Mouse (Mus musculus) kidney, postnatal 0 days (tissue): ENCODE results near the gene Herc3. TPM values are rescaled to one million over a fixed set of nuclear protein-coding genes. Genes with fewer than 3 reads are reported as not detected.

Source experiments
- ATAC-seq: fragments of 200-750 bp; cut with Nextera tagmentation; replicated peaks from 2 replicates; pipeline ENCODE4 v1.8.0; 2017; ENCODE audit warnings: low read depth, moderate number of reproducible peaks, moderate TSS enrichment, moderate library complexity; ENCODE audit not compliant: low FRiP score
- DNase-seq: peaks from one replicate; pipeline ENCODE4 v3.0.0-alpha.2; 2016; ENCODE audit warnings: low spot score
- H3K27ac ChIP-seq: fragments of 300-500 bp; sonication (generic); 2 replicates; pipeline ENCODE4 v1.5.1; 2014; ENCODE audit warnings: mild to moderate bottlenecking
- H3K27me3 ChIP-seq: fragments of 300-500 bp; sonication (generic); 2 replicates; pipeline ENCODE4 v1.6.1; 2014; ENCODE audit warnings: low read length, mixed read lengths; ENCODE audit not compliant: insufficient read depth
- H3K36me3 ChIP-seq: fragments of 300-500 bp; sonication (generic); 2 replicates; pipeline ENCODE4 v1.6.1; 2014; ENCODE audit warnings: low read length, mixed read lengths; ENCODE audit not compliant: insufficient read depth
- H3K4me1 ChIP-seq: fragments of 300-500 bp; sonication (generic); replicated peaks from 2 replicates; pipeline ENCODE4 v1.6.1; 2014; ENCODE audit warnings: antibody characterized with exemption, low read length, mixed read lengths; ENCODE audit not compliant: insufficient read depth
- H3K4me2 ChIP-seq: fragments of 300-500 bp; sonication (generic); 2 replicates; pipeline ENCODE4 v1.6.1; 2014; ENCODE audit warnings: mild to moderate bottlenecking, low read length, moderate library complexity, mixed read lengths
- H3K4me3 ChIP-seq: fragments of 300-500 bp; sonication (generic); replicated peaks from 2 replicates; pipeline ENCODE4 v1.5.1; 2014; ENCODE audit warnings: low read depth, low read length
- H3K9ac ChIP-seq: fragments of 300-500 bp; sonication (generic); 2 replicates; pipeline ENCODE4 v1.6.1; 2014; ENCODE audit warnings: low read depth, low read length
- H3K9me3 ChIP-seq: fragments of 300-500 bp; sonication (generic); replicated peaks from 2 replicates; pipeline ENCODE4 v1.6.1; 2016; ENCODE audit warnings: low read length, inconsistent platforms, mixed read lengths
- CTCF ChIP-seq: IDR thresholded peaks from 2 replicates; pipeline ENCODE4 v1.5.1; 2016; ENCODE audit warnings: antibody characterized with exemption, low read depth, mild to moderate bottlenecking, moderate library complexity
- WGBS: fragments of 180-500 bp; shearing (Covaris S2); extraction: QIAGEN DNeasy Blood & Tissue Kit; methylation state at CpG from one replicate; pipeline ENCODE4 v1.1.7; 2014; 5-methylcytosine and 5-hydroxymethylcytosine counted together
- polyA plus RNA-seq: library from polyadenylated mRNA; unstranded; fragments of >200 nt; fragmentation: Nextera tagmentation; extraction: Ambion mirVana; gene quantifications from 2 replicates; pipeline ENCODE4 v1.2.1, GENCODE M21; 2015

The Herc3 gene
- polyA plus RNA-seq, 1 experiment from 2014 or later: 11.8 TPM

- Histone ChIP-seq H3K4me1 (no peaks in the 10 kb centered on the region), H3K4me3 (no peak overlapping the region), H3K27ac (no peak overlapping the region), H3K9me3 (no peaks in the 10 kb centered on the region), H3K27me3 (no peaks in the 10 kb centered on the region), H3K9ac (no peak overlapping the region), H3K36me3 (no peaks in the 10 kb centered on the region), H3K4me2 (peak overlapping the region; percentile 23)
- peak; percentile 22 for DNase-seq
- no peak for TF ChIP-seq CTCF
- 29% methylated on average over 12 of the region's 12 CpGs for WGBS
- no peak for ATAC-seq
These were observed 134.0 kb downstream of the Herc3 start for GRCm38 (mm10) chr6:58965071-58965831.

DNA sequence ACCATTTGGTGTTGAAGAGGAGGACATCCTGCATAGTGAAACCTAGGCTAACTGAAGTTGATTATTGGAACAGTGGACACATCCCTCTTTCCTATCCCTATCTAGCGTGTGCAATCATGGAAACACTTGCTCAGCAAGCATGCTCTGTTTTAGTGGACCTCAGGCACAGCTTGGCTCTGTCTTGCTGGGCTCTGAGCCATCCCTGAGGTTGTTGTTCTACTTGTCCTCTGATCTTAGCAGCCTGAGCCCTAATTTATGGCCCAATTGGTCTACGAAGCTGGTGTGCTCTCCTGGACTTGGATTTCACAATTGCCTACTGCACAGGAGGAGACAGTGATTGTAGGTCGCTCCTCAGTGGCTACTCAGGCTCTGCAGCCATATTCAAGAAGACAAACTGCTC, 137.0 kb downstream of the Herc3 start:
- no peak for ATAC-seq
- no peaks in the 10 kb centered on the region for H3K27me3 ChIP-seq
- H3K27ac ChIP-seq: no peak overlapping the region
- no peaks in the 10 kb centered on the region for H3K4me1 ChIP-seq
- H3K4me3 ChIP-seq: no peak overlapping the region
- H3K9me3 ChIP-seq: no peaks in the 10 kb centered on the region
- H3K4me2 ChIP-seq: no peak overlapping the region
- H3K36me3 ChIP-seq: no peaks in the 10 kb centered on the region
- no peak overlapping the region for H3K9ac ChIP-seq
- WGBS: 31% methylated on average over 3 of the region's 3 CpGs
- peak; percentile 25 for DNase-seq
- no peak for TF ChIP-seq CTCF

Other genes starting within 250 kb of the Herc3 start
- gene Abcg2, start 246.9 kb upstream of the Herc3 start, polyA plus RNA-seq: 136 and 154 TPM in 2 replicates
- 0.83 and 0.92 TPM in 2 replicates for gene Nap1l5, start 75.6 kb downstream of the Herc3 start, polyA plus RNA-seq
- 13.5 and 15.9 TPM in 2 replicates for gene Fam13a, start 193.1 kb downstream of the Herc3 start, polyA plus RNA-seq